Mouse (Mus musculus) forebrain, postnatal 0 days (tissue): Measurements from ENCODE around the gene Snx6. TPM values are rescaled to one million over a fixed set of nuclear protein-coding genes. Genes with fewer than 3 reads are reported as not detected.

Source experiments
- ATAC-seq: fragments of 200-750 bp; cut with Nextera tagmentation; 2 replicates; pipeline ENCODE4 v1.8.0; 2017; ENCODE audit warnings: mild to moderate bottlenecking, moderate library complexity
- DNase-seq: peaks from one replicate; pipeline ENCODE4 v3.0.0-alpha.2; 2015
- H3K27ac ChIP-seq: fragments of 300-500 bp; sonication (generic); 2 replicates; pipeline ENCODE4 v1.5.1; 2014; ENCODE audit warnings: low read depth, mild to moderate bottlenecking, antibody characterized with exemption, low read length, moderate library complexity, mixed read lengths
- H3K27me3 ChIP-seq: fragments of 300-500 bp; sonication (generic); 2 replicates; pipeline ENCODE4 v1.6.1; 2014; ENCODE audit warnings: mild to moderate bottlenecking, low read length, mixed read lengths; ENCODE audit not compliant: insufficient read depth
- H3K36me3 ChIP-seq: fragments of 300-500 bp; sonication (generic); 2 replicates; pipeline ENCODE4 v1.6.1; 2014; ENCODE audit warnings: mild to moderate bottlenecking, moderate library complexity; ENCODE audit not compliant: insufficient read depth
- H3K4me1 ChIP-seq: fragments of 300-500 bp; sonication (generic); 2 replicates; pipeline ENCODE4 v1.6.1; 2014; ENCODE audit warnings: antibody characterized with exemption; ENCODE audit not compliant: insufficient read depth
- H3K4me2 ChIP-seq: fragments of 300-500 bp; sonication (generic); 2 replicates; pipeline ENCODE4 v1.6.1; 2014; ENCODE audit warnings: low read depth, mild to moderate bottlenecking, moderate library complexity
- H3K4me3 ChIP-seq: fragments of 300-500 bp; sonication (generic); 2 replicates; pipeline ENCODE4 v1.5.1; 2014; ENCODE audit warnings: low read depth, low read length, mixed read lengths
- H3K9ac ChIP-seq: fragments of 300-500 bp; sonication (generic); 2 replicates; pipeline ENCODE4 v1.6.1; 2014; ENCODE audit warnings: mild to moderate bottlenecking
- H3K9me3 ChIP-seq: fragments of 300-500 bp; sonication (generic); 2 replicates; pipeline ENCODE4 v1.6.1; 2016; ENCODE audit warnings: low read length
- CTCF ChIP-seq: sonication (generic); IDR thresholded peaks from 2 replicates; pipeline ENCODE4 v1.5.1; 2016; ENCODE audit warnings: antibody characterized with exemption, control low read depth, low read depth
- WGBS: fragments of 180-500 bp; shearing (Covaris S2); extraction: QIAGEN DNeasy Blood & Tissue Kit; methylation state at CpG from one replicate; pipeline ENCODE4 v1.1.7; 2014; 5-methylcytosine and 5-hydroxymethylcytosine counted together
- polyA plus RNA-seq: library from polyadenylated mRNA; unstranded; fragments of >200 nt; fragmentation: Nextera tagmentation; extraction: Ambion mirVana; gene quantifications from 2 replicates; pipeline ENCODE4 v1.2.1, GENCODE M21; 2015
- total RNA-seq: library from RNA; depleted of rRNA; stranded (reverse); fragments of >200 nt; gene quantifications from 2 replicates; pipeline ENCODE4 v1.2.3, GENCODE M21; 2014

Snx6 gene
- total and polyA plus RNA-seq, 2 experiments from 2014 or later = 104 to 142 TPM

DNA sequence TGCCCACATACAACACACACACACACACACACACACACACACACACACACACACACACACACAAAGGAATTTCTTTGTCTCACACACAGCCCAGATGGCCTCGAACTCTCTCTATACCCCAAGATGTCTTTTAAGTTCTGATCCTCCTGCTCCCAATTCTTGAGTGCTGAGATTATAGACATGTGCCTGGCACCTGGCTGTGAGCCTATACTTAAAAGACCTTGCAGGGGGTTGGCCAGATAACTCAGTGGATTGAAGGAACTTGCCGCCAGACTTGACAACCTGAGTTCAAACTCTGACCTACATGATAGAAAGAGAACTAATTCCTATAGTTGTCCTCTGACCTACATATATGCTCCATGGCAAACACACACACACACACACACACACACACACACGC, 8.0 kb upstream of the Snx6 start:
- H3K27me3 ChIP-seq = no peaks in the 10 kb centered on the region
- WGBS = 83% methylated on average over 3 of the region's 3 CpGs
- no peak for ATAC-seq

GRCm38 (mm10) chr12:54796516-54797195, 1.2 kb upstream of the Snx6 start:
- H3K4me3 ChIP-seq = no peak overlapping the region
- H3K27ac ChIP-seq = no peak overlapping the region
- H3K9ac ChIP-seq = no peak overlapping the region
- DNase-seq = no peak
- 86% methylated on average over 8 of the region's 8 CpGs for WGBS
- no peaks in the 10 kb centered on the region for H3K36me3 ChIP-seq
- ATAC-seq = no peak
- no peak for TF ChIP-seq CTCF
- H3K4me1 ChIP-seq = peaks cover 9% of the 10 kb centered on the region
- H3K4me2 ChIP-seq = no peak overlapping the region
- no peaks in the 10 kb centered on the region for H3K27me3 ChIP-seq
- no peaks in the 10 kb centered on the region for H3K9me3 ChIP-seq

More for the DNA sequence above, 8.0 kb upstream of the Snx6 start:
- Histone ChIP-seq H3K4me3 (no peak overlapping the region), H3K9me3 (no peaks in the 10 kb centered on the region), H3K27ac (no peak overlapping the region), H3K4me2 (no peak overlapping the region), H3K4me1 (no peaks in the 10 kb centered on the region), H3K9ac (no peak overlapping the region), H3K36me3 (no peaks in the 10 kb centered on the region)
- no peak for TF ChIP-seq CTCF
- DNase-seq = no peak

- whole genome bisulfite sequencing = 29% methylated on average over 3 of the region's 3 CpGs
- peak overlapping the region; percentile 97 for H3K9ac ChIP-seq
- H3K27me3 ChIP-seq = no peaks in the 10 kb centered on the region
- H3K4me1 ChIP-seq = peaks cover 9% of the 10 kb centered on the region
- peak overlapping the region; percentile 92 for H3K4me3 ChIP-seq
- TF ChIP-seq CTCF = no peak
- H3K27ac ChIP-seq = no peak overlapping the region
- no peaks in the 10 kb centered on the region for H3K9me3 ChIP-seq
- no peaks in the 10 kb centered on the region for H3K36me3 ChIP-seq
- H3K4me2 ChIP-seq = peak overlapping the region; percentile 47
- DNase-seq = no peak
- no peak for ATAC-seq
These were observed 1.1 kb downstream of the Snx6 start for GRCm38 (mm10) chr12:54794392-54794791.

DNA sequence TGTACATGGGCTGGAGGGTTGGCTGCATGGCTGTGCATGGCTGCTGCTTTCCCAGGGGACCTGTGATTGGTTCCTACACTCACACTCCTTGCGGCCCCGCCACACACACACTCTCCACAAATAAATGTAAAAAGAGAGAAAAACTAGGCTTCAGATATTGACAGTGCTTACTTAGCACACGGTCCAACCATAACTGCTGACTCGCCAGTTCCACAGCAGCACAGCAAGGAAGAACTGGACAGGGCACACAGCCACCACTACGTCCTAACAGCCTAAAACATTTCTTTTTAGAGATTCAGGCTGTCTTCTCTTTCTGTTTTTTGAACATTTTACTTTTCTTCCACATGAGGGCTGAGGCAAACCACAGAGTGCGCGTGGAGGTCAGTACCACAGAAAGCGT, 4.0 kb downstream of the Snx6 start:
- H3K4me3 ChIP-seq = no peak overlapping the region
- no peak for DNase-seq
- 86% methylated on average over 8 of the region's 8 CpGs for WGBS
- no peaks in the 10 kb centered on the region for H3K9me3 ChIP-seq
- H3K4me2 ChIP-seq = no peak overlapping the region
- no peak overlapping the region for H3K27ac ChIP-seq
- TF ChIP-seq CTCF = no peak
- H3K36me3 ChIP-seq = no peaks in the 10 kb centered on the region
- no peak overlapping the region for H3K9ac ChIP-seq
- no peaks in the 10 kb centered on the region for H3K27me3 ChIP-seq
- H3K4me1 ChIP-seq = peaks cover 9% of the 10 kb centered on the region
- no peak for ATAC-seq

DNA sequence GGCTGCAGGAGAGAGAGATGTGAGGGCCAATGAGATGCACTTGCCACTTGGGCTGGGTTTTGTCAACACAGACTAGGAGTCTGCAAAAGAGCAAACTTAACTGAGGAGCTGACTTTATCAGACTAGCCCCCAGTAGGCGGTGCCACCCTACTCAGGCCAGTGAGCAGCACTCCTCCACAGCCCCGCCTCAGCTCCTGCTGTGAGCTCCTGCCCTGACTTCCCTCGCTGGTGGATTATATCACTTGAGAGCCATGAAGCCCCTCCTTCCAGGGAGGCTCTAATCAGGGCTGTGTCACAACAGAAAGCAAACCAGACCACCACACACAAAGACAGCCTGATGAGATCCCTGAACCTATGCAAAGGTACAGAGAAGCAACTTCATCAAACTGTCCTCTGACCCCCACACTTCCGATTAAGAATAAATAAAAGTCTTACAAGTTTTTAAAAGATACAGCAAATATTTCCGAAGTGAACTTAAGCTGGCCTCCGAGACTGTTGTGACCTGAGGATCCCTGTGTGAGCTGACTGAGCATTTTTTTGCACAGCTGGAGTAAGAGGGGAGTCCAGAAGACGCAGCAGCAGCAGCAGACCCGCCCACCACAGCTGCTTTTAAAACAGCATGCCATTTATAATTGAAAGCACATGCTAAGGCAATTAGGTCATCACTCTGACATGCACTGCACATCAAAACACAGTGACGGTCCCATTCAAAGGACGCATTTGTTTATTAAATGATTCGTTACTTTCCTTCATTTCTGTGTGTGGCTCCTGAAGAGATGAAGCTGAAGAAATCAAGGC, 6.0 kb downstream of the Snx6 start:
- H3K9ac ChIP-seq = no peak overlapping the region
- DNase-seq (no peak), ATAC-seq (peak; percentile 42; the same call in 1 of the 2 replicates)
- no peaks in the 10 kb centered on the region for H3K27me3 ChIP-seq
- peaks cover 3% of the 10 kb centered on the region; the same call in 1 of the 2 replicates for H3K36me3 ChIP-seq
- H3K4me2 ChIP-seq = no peak overlapping the region
- H3K4me1 ChIP-seq = peaks cover 9% of the 10 kb centered on the region
- TF ChIP-seq CTCF = no peak
- H3K27ac ChIP-seq = no peak overlapping the region
- 15% methylated on average over 11 of the region's 11 CpGs for WGBS
- no peaks in the 10 kb centered on the region for H3K9me3 ChIP-seq
- H3K4me3 ChIP-seq = no peak overlapping the region

GRCm38 (mm10) chr12:54763624-54764023, 31.9 kb downstream of the Snx6 start:
- DNase-seq (no peak), ATAC-seq (no peak)
- 84% methylated on average over 12 of the region's 12 CpGs for WGBS
- Histone ChIP-seq H3K4me3 (no peak overlapping the region), H3K36me3 (peaks cover 71% of the 10 kb centered on the region), H3K27ac (no peak overlapping the region), H3K9ac (no peak overlapping the region), H3K27me3 (no peaks in the 10 kb centered on the region), H3K9me3 (no peaks in the 10 kb centered on the region), H3K4me2 (no peak overlapping the region), H3K4me1 (no peaks in the 10 kb centered on the region)
- no peak for TF ChIP-seq CTCF

DNA sequence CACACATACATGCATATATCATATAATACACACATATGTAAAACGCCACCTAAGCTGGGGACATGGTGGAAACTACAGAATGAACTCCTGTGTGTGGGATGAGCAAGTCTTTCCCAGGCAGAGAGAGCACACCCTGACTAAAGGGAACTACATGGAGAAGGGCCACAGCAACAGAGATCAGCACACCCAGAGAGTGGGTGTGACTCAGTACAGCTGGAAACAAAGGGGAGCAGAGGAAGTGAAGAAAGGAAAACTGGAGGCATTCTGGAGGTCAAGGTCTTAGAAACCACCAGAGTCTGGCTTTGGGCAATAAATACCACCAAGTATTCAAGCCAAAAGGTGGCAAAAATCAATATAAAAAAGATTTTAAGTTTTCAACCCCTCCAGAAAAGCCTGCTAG, 34.8 kb downstream of the Snx6 start:
- no peak overlapping the region for H3K4me3 ChIP-seq
- no peak overlapping the region for H3K9ac ChIP-seq
- no peaks in the 10 kb centered on the region for H3K27me3 ChIP-seq
- DNase-seq (no peak), ATAC-seq (no peak)
- H3K9me3 ChIP-seq = no peaks in the 10 kb centered on the region
- no peaks in the 10 kb centered on the region for H3K4me1 ChIP-seq
- H3K36me3 ChIP-seq = peaks cover 53% of the 10 kb centered on the region
- H3K4me2 ChIP-seq = no peak overlapping the region
- 93% methylated on average over 1 of the region's 1 CpGs for WGBS
- no peak for TF ChIP-seq CTCF
- H3K27ac ChIP-seq = no peak overlapping the region
